Comparison of ENCODE assay signal across 29 mouse cellular contexts in the genomic region with DNA sequence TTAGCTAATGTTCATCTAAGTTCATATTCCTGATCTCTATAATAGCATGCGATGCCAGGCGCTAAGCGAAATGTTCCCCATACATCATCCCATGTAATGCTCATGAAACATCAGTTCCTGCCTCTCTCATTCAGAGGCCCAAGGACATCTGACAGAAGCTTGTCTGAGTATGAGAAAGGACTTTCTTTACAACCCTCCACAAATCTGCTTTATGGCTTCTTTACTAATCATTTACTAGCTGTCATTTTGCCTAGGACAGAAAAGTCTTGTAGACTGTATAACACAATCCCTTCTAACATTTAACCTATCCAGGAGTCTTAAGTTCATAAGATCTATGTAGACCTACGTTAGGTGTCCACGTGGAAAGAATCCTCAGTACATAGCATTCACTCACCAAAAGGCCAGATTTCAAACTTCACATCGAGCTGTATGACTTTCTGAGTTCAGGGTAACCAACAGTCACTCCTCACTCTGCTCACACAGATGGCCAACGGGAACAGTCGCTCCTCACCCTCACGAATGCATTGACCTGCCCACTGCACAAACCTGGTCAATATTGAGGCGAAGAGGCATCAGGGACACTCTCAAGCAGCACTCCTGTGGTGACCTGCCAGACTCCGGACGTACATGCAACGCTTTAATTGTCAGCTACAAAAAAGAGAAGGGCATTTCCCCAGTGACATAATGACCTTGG. TPM values are rescaled to one million over a fixed set of nuclear protein-coding genes. Genes with fewer than 3 reads are reported as not detected.
"Had no signal": no experiment of that assay in that cellular context is flagged by ENCODE, and none has a peak within 500 bp of the region (broad histone marks: within the 10 kb centered on the region; RNA-seq: fewer than 3 reads in every experiment).

No protein-coding gene starts in this region.

- H3K9ac ChIP-seq: heart, embryonic 12.5 days; hindbrain, embryonic 12.5 days; hindbrain, embryonic 14.5 days; kidney, embryonic 15.5 days; limb, embryonic 12.5 days; liver, embryonic 13.5 days had no signal

- ATAC-seq: hindbrain, embryonic 16.5 days had no signal

- H3K27me3 ChIP-seq: heart, embryonic 12.5 days; hindbrain, embryonic 12.5 days; kidney, embryonic 15.5 days; limb, embryonic 12.5 days; liver, embryonic 13.5 days had no signal

- H3K4me1 ChIP-seq: heart, embryonic 10.5 days; heart, embryonic 12.5 days; hindbrain, embryonic 10.5 days; hindbrain, embryonic 12.5 days; kidney, embryonic 15.5 days; limb, embryonic 10.5 days; limb, embryonic 12.5 days; liver, embryonic 13.5 days had no signal

- H3K4me3 ChIP-seq: gastrocnemius, adult 2 months; heart, embryonic 10.5 days; heart, embryonic 12.5 days; hindbrain, embryonic 10.5 days; hindbrain, embryonic 12.5 days; kidney, embryonic 15.5 days; layer of hippocampus, adult 2 months; left cerebral cortex, adult 2 months; limb, embryonic 10.5 days; limb, embryonic 12.5 days; liver, embryonic 13.5 days had no signal

- DNase-seq: gastrocnemius, adult 2 months; gastrocnemius, postnatal 10 days; gastrocnemius, postnatal 25 days; heart, adult 18-20 months; heart, postnatal 10 days; heart, postnatal 4 days; kidney, adult 11 months; kidney, adult 2 months; kidney, adult 9 months; kidney, postnatal 14 days; kidney, postnatal 36 days; liver; liver, embryonic 13.5 days had no signal

- H3K4me2 ChIP-seq: heart, embryonic 12.5 days; hindbrain, embryonic 12.5 days; hindbrain, embryonic 14.5 days; kidney, embryonic 15.5 days; limb, embryonic 12.5 days; liver, embryonic 11.5 days; liver, embryonic 13.5 days had no signal

- H3K27ac ChIP-seq: gastrocnemius, adult 2 months; heart, embryonic 10.5 days; hindbrain, embryonic 10.5 days; hindbrain, embryonic 12.5 days; hindbrain, embryonic 14.5 days; kidney, embryonic 15.5 days; kidney, postnatal 0 days; layer of hippocampus, adult 2 months; left cerebral cortex, adult 2 months; limb, embryonic 10.5 days; limb, embryonic 12.5 days; liver, embryonic 13.5 days had no signal

- H3K9me3 ChIP-seq: heart, embryonic 10.5 days; heart, embryonic 12.5 days; hindbrain, embryonic 10.5 days; hindbrain, embryonic 12.5 days; kidney, embryonic 15.5 days; limb, embryonic 10.5 days; limb, embryonic 12.5 days; liver, embryonic 13.5 days had no signal

RNA-seq across cellular contexts. Expression of a gene that starts 31.6 kb away (rescaled TPM):
- polyA plus RNA-seq: frontal cortex, adult 2 months; heart, embryonic 10.5 days; heart, embryonic 12.5 days; heart, embryonic 14.5 days; heart, embryonic 16.5 days; hindbrain, embryonic 12.5 days; kidney, adult 2 months; limb, embryonic 10.5 days; limb, embryonic 12.5 days had no signal
